Mouse (Mus musculus) G1E (cell line): ENCODE data around the gene S1pr5. TPM values are rescaled to one million over a fixed set of nuclear protein-coding genes. Genes with fewer than 3 reads are reported as not detected.
"Not testable (repeated sequence)": the region's sequence is repeated elsewhere in the genome, so short reads cannot be mapped to it uniquely, and the experiment has no call there.

Experiments
- ATAC-seq: 2 replicates; pipeline ENCODE4 v1.8.0; 2016; ENCODE audit warnings: mild to moderate bottlenecking; ENCODE audit not compliant: insufficient number of reproducible peaks, poor library complexity, low FRiP score, severe bottlenecking; ENCODE audit errors: extremely low read depth
- DNase-seq: peaks from one replicate; pipeline ENCODE4 v3.0.0; 2012; ENCODE audit warnings: low spot score
- H3K27me3 ChIP-seq: 2 replicates; pipeline ENCODE4 v1.6.1; 2012; ENCODE audit warnings: mild to moderate bottlenecking, low read length, inconsistent platforms; ENCODE audit not compliant: insufficient read depth
- H3K36me3 ChIP-seq: replicated peaks from 2 replicates; pipeline ENCODE3; 2012; ENCODE audit warnings: mild to moderate bottlenecking, inconsistent platforms
- H3K4me1 ChIP-seq: 2 replicates; pipeline ENCODE4 v1.6.1; 2012; ENCODE audit warnings: low read depth, low read length, inconsistent platforms, mixed read lengths; ENCODE audit not compliant: insufficient read depth
- H3K4me3 ChIP-seq: 2 replicates; pipeline ENCODE4 v1.5.1; 2012; ENCODE audit warnings: low read depth, mild to moderate bottlenecking, inconsistent platforms, low read length, moderate library complexity, mixed read lengths
- H3K9me3 ChIP-seq: replicated peaks from 2 replicates; pipeline ENCODE4 v1.6.1; 2012; ENCODE audit warnings: inconsistent platforms
- CTCF ChIP-seq: IDR thresholded peaks from 2 replicates; pipeline ENCODE4 v1.5.1; 2012; ENCODE audit warnings: low read depth, low read length, inconsistent platforms, mixed read lengths
- GATA1 ChIP-seq: IDR thresholded peaks from 2 replicates; pipeline ENCODE4 v1.6.1; 2012; ENCODE audit warnings: borderline replicate concordance, low read length, inconsistent platforms, mixed read lengths
- GATA2 ChIP-seq: IDR thresholded peaks from 2 replicates; pipeline ENCODE4 v1.6.1; 2012; ENCODE audit warnings: low read depth, low read length, inconsistent platforms, borderline replicate concordance
- POLR2AphosphoS5 ChIP-seq: IDR thresholded peaks from 2 replicates; pipeline ENCODE4 v1.6.1; 2012; ENCODE audit warnings: low read depth, low read length, inconsistent platforms; ENCODE audit not compliant: insufficient replicate concordance
- TAL1 ChIP-seq: conservative IDR thresholded peaks from 2 replicates; pipeline ENCODE4 v1.6.1; 2012; ENCODE audit warnings: low read depth, low read length, inconsistent platforms, mixed read lengths
- polyA plus RNA-seq: library from polyadenylated mRNA; stranded (reverse); fragments of >175 nt; gene quantifications from 2 replicates; pipeline ENCODE4 v1.2.3, GENCODE M21; 2012
- total RNA-seq, 2 experiments: library from RNA; stranded (forward) in 1 of 2; stranded (reverse) in 1 of 2; fragments of 200-1000 nt in 1 of 2; fragments of >200 nt in 1 of 2; fragmentation: Nextera tagmentation in 1 of 2; gene quantifications; 2 replicates each; pipeline ENCODE4 v1.2.3; 2014 to 2017

S1pr5 gene
- total RNA-seq (2014; fragmentation: Nextera tagmentation), result not detected in 2 replicates
- total RNA-seq (2017), result 0.11 TPM in 1 of 2 replicates, not detected in the other
- not detected in 2 replicates for polyA plus RNA-seq

- DNase-seq (no peak), ATAC-seq (no peak)
- H3K4me1 ChIP-seq, result peaks cover 33% of the 10 kb centered on the region
- H3K4me3 ChIP-seq, result no peak within 1 kb of the TSS
- peaks cover 79% of the 10 kb centered on the region for H3K27me3 ChIP-seq
- peaks cover 13% of the 10 kb centered on the region for H3K9me3 ChIP-seq
- TF ChIP-seq GATA1 (no peak), POLR2AphosphoS5 (no peak), CTCF (no peak), GATA2 (no peak), TAL1 (no peak)
- no peaks in the 10 kb centered on the region for H3K36me3 ChIP-seq
Observed at GRCm38 (mm10) chr9:21248326-21248725, at the start of gene S1pr5. Gene S1pr5 (minus strand): TSS chr9:21248443.

- TF ChIP-seq POLR2AphosphoS5 (no peak), GATA1 (no peak), CTCF (no peak), TAL1 (no peak), GATA2 (no peak)
- H3K4me1 ChIP-seq, result peaks cover 32% of the 10 kb centered on the region
- peaks cover 12% of the 10 kb centered on the region for H3K27me3 ChIP-seq
- ATAC-seq, result no peak
- H3K9me3 ChIP-seq, result no peaks in the 10 kb centered on the region
- peak overlapping the region; percentile 80; the same call in 1 of the 2 replicates for H3K4me3 ChIP-seq
- DNase-seq, result no peak
- H3K36me3 ChIP-seq, result peaks cover 10% of the 10 kb centered on the region
Observed at GRCm38 (mm10) chr9:21292271-21292670, 44.0 kb upstream of the S1pr5 start.

GRCm38 (mm10) chr9:21291868-21292267 lies 43.6 kb upstream of the S1pr5 start:
- not testable (repeated sequence) for DNase-seq, ATAC-seq, H3K9me3 ChIP-seq
- Histone ChIP-seq H3K4me1 (peaks cover 34% of the 10 kb centered on the region), H3K36me3 (peaks cover 11% of the 10 kb centered on the region), H3K4me3 (peak overlapping the region; percentile 80), H3K27me3 (peaks cover 10% of the 10 kb centered on the region)

GRCm38 (mm10) chr9:21291022-21291787 lies 43.0 kb upstream of the S1pr5 start, which contains the start of gene Cdkn2d:
Gene Cdkn2d (minus strand): TSS chr9:21291407.
- TF ChIP-seq TAL1 (no peak), GATA1 (no peak), GATA2 (no peak), POLR2AphosphoS5 (no peak), CTCF (no peak)
- DNase-seq, result peak; percentile 99
- Histone ChIP-seq H3K36me3 (peaks cover 18% of the 10 kb centered on the region), H3K27me3 (peaks cover 4% of the 10 kb centered on the region), H3K4me1 (peaks cover 40% of the 10 kb centered on the region), H3K4me3 (peak within 1 kb of the TSS; percentile 80), H3K9me3 (no peaks in the 10 kb centered on the region)
- peak; percentile 81 for ATAC-seq

GRCm38 (mm10) chr9:21290589-21290988 lies 42.3 kb upstream of the S1pr5 start:
- H3K4me1 ChIP-seq, result peaks cover 45% of the 10 kb centered on the region
- H3K9me3 ChIP-seq, result no peaks in the 10 kb centered on the region
- TF ChIP-seq POLR2AphosphoS5 (no peak), GATA1 (no peak), CTCF (no peak), TAL1 (no peak), GATA2 (no peak)
- H3K27me3 ChIP-seq, result peaks cover under 1% of the 10 kb centered on the region; the same call in 1 of the 2 replicates
- peaks cover 23% of the 10 kb centered on the region for H3K36me3 ChIP-seq
- DNase-seq, result no peak
- H3K4me3 ChIP-seq, result peak overlapping the region; percentile 80
- no peak for ATAC-seq

- ATAC-seq, result no peak
- Histone ChIP-seq H3K36me3 (peaks cover 36% of the 10 kb centered on the region), H3K9me3 (no peaks in the 10 kb centered on the region), H3K4me1 (peaks cover 52% of the 10 kb centered on the region), H3K27me3 (no peaks in the 10 kb centered on the region), H3K4me3 (peak overlapping the region; percentile 87; the same call in 1 of the 2 replicates)
- no peak for TF ChIP-seq CTCF
- no peak for TF ChIP-seq GATA1
- TF ChIP-seq GATA2, result no peak
- no peak for TF ChIP-seq TAL1
- TF ChIP-seq POLR2AphosphoS5, result no peak
- no peak for DNase-seq
Observed at GRCm38 (mm10) chr9:21289337-21289671, 41.1 kb upstream of the S1pr5 start.
